Mouse (Mus musculus) stomach, embryonic 14.5 days (tissue): Measurements from ENCODE around the gene Zeb2. TPM values are rescaled to one million over a fixed set of nuclear protein-coding genes. Genes with fewer than 3 reads are reported as not detected.

Experiments used
- ATAC-seq: fragments of 200-750 bp; cut with Nextera tagmentation; 2 replicates; pipeline ENCODE4 v1.8.0; 2017; ENCODE audit warnings: low read depth, moderate TSS enrichment; ENCODE audit not compliant: insufficient number of reproducible peaks, insufficient read depth, low FRiP score
- H3K27ac ChIP-seq: fragments of 300-500 bp; sonication (generic); 2 replicates; pipeline ENCODE4 v1.5.1; 2014; ENCODE audit warnings: mild to moderate bottlenecking, low read length, moderate library complexity, mixed read lengths
- H3K27me3 ChIP-seq: fragments of 300-500 bp; sonication (generic); 2 replicates; pipeline ENCODE4 v1.6.1; 2014; ENCODE audit warnings: low read length, control low read depth, mixed read lengths; ENCODE audit not compliant: control insufficient read depth, insufficient read depth
- H3K36me3 ChIP-seq: fragments of 300-500 bp; sonication (generic); 2 replicates; pipeline ENCODE4 v1.6.1; 2014; ENCODE audit warnings: mild to moderate bottlenecking, control low read depth, low read length, moderate library complexity, mixed read lengths; ENCODE audit not compliant: control insufficient read depth, insufficient read depth
- H3K4me1 ChIP-seq: fragments of 300-500 bp; sonication (generic); 2 replicates; pipeline ENCODE4 v1.6.1; 2014; ENCODE audit warnings: low read length, control low read depth, mixed read lengths; ENCODE audit not compliant: control insufficient read depth, insufficient read depth
- H3K4me2 ChIP-seq: fragments of 300-500 bp; sonication (generic); replicated peaks from 2 replicates; pipeline ENCODE4 v1.6.1; 2014; ENCODE audit warnings: low read depth, low read length, control low read depth
- H3K4me3 ChIP-seq: fragments of 300-500 bp; sonication (generic); 2 replicates; pipeline ENCODE4 v1.5.1; 2014; ENCODE audit warnings: low read depth, low read length, control low read depth
- H3K9ac ChIP-seq: fragments of 300-500 bp; sonication (generic); replicated peaks from 2 replicates; pipeline ENCODE4 v1.6.1; 2014; ENCODE audit warnings: low read depth, mild to moderate bottlenecking, control low read depth, low read length, moderate library complexity, mixed read lengths
- H3K9me3 ChIP-seq: fragments of 300-500 bp; sonication (generic); 2 replicates; pipeline ENCODE4 v1.6.1; 2016; ENCODE audit warnings: low read depth, low read length, control low read depth; ENCODE audit not compliant: control insufficient read depth
- WGBS: fragments of 180-500 bp; shearing (Covaris S2); extraction: QIAGEN DNeasy Blood & Tissue Kit; methylation state at CpG from one replicate; pipeline ENCODE4 v1.1.7; 2014; 5-methylcytosine and 5-hydroxymethylcytosine counted together
- polyA plus RNA-seq: library from polyadenylated mRNA; unstranded; fragments of >200 nt; fragmentation: Nextera tagmentation; extraction: Ambion mirVana; gene quantifications from 2 replicates; pipeline ENCODE4 v1.2.1, GENCODE M21; 2014

The Zeb2 gene
- polyA plus RNA-seq, 1 experiment from 2014 or later = 73.2 TPM

DNA sequence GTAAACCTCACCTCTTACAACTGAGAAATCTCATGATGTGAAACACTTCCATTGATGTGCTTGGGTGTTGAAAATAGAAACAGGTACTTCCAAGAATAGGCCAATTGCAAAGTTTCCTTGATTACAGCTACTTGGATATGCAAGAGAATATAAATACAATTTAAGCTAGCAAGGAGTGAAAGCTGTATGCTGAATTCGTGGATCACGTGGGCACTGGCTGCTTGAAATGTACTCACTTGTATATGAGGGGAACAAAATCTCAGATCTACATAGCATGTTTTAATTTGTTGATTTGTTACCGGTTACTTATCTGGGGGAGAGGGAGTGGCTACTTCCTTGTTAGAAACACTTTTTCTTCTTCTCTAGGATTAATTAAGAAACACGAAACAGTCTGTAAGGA lies 18.1 kb downstream of the Zeb2 start:
- Histone ChIP-seq H3K36me3 (peaks cover 8% of the 10 kb centered on the region), H3K4me3 (no peak overlapping the region), H3K4me2 (no peak overlapping the region), H3K9me3 (no peaks in the 10 kb centered on the region), H3K4me1 (peaks cover 36% of the 10 kb centered on the region), H3K9ac (no peak overlapping the region), H3K27ac (no peak overlapping the region), H3K27me3 (no peaks in the 10 kb centered on the region)
- 76% methylated on average over 4 of the region's 4 CpGs for WGBS
- no peak for ATAC-seq

DNA sequence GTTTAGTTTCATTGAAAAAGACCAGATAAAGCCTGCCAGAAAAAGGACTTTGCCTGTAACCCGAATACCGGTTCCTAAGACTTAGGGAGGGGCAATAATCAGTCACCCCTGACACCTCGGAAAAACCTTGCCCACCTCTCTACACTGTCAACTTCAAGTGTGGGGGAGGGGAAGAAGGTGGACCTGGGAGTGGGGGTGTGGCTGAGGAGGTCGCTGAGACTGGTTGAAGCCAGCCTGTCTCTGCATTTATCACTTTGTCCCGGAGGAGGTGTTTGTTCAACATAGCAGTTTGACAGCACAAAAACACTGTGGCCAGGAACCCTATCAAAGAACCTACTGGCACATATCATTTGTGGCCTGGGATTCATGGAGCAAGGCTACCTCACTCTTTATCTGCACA lies 19.2 kb downstream of the Zeb2 start:
- Histone ChIP-seq H3K9ac (no peak overlapping the region), H3K9me3 (no peaks in the 10 kb centered on the region), H3K27me3 (no peaks in the 10 kb centered on the region), H3K27ac (no peak overlapping the region), H3K4me3 (no peak overlapping the region), H3K4me1 (peaks cover 34% of the 10 kb centered on the region), H3K36me3 (peaks cover 13% of the 10 kb centered on the region), H3K4me2 (no peak overlapping the region)
- 0 out of 2 replicates have a peak, but pooled peaks have one; percentile 57 for ATAC-seq
- WGBS = 12% methylated on average over 5 of the region's 5 CpGs

DNA sequence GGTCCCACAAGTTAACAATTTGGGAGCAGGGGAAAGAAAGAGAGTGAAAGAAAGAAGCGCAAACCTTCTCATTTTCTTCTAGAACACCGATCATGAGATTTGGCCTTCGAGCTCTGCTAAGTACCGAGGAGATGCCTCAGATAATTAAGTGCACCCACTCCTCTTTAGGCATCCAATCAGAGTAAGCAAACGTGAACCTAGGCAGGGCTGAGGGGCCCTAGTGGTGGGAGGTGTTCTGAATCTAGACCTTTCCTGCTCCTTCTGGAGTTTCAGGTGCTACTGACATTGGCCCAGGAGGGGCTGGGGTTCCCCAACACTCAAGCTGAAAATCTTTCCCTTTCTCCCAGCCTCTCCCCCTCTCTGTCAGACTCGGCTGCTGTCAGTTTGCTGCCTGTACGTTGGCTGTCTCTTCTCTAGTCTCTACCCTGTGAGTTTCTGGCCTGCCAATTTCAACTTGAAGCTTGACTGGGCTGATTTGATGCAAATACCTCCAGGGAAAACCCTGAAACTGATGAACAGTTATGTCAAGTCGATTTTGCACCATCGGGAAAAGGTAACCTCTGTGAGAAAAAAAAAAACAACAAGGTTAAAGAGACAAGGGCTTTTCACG lies 20.5 kb downstream of the Zeb2 start:
- Histone ChIP-seq H3K4me1 (peaks cover 28% of the 10 kb centered on the region), H3K4me2 (no peak overlapping the region), H3K9me3 (no peaks in the 10 kb centered on the region), H3K27ac (peak overlapping the region; percentile 52; the same call in 1 of the 2 replicates), H3K9ac (no peak overlapping the region), H3K27me3 (no peaks in the 10 kb centered on the region), H3K4me3 (no peak overlapping the region), H3K36me3 (peaks cover 14% of the 10 kb centered on the region)
- ATAC-seq = no peak
- WGBS = 46% methylated on average over 10 of the region's 10 CpGs

DNA sequence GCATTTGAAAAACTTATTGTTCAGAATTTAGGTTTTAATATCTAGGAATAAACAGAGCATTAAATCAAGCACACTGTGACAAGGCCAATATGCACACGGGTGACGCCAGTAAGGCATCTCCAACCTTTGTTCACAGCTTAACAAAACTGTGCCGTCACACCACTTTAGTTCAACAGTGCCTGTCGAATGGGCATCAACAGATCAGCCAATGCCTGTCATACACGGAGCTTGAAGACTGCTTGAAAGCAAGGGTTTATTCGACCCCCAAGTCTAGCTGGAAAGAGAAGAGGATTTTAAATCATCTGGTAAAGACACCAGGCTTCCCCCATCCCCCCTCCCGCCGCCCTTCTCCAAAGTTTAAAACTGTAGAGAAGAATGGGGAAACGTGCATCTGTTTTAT lies 21.4 kb downstream of the Zeb2 start:
- no peak for ATAC-seq
- Histone ChIP-seq H3K4me3 (no peak overlapping the region), H3K4me2 (no peak overlapping the region), H3K36me3 (peaks cover 16% of the 10 kb centered on the region), H3K9me3 (no peaks in the 10 kb centered on the region), H3K27ac (peak overlapping the region; percentile 39; the same call in 1 of the 2 replicates), H3K9ac (no peak overlapping the region), H3K27me3 (no peaks in the 10 kb centered on the region), H3K4me1 (peaks cover 20% of the 10 kb centered on the region)
- WGBS = 41% methylated on average over 9 of the region's 9 CpGs

DNA sequence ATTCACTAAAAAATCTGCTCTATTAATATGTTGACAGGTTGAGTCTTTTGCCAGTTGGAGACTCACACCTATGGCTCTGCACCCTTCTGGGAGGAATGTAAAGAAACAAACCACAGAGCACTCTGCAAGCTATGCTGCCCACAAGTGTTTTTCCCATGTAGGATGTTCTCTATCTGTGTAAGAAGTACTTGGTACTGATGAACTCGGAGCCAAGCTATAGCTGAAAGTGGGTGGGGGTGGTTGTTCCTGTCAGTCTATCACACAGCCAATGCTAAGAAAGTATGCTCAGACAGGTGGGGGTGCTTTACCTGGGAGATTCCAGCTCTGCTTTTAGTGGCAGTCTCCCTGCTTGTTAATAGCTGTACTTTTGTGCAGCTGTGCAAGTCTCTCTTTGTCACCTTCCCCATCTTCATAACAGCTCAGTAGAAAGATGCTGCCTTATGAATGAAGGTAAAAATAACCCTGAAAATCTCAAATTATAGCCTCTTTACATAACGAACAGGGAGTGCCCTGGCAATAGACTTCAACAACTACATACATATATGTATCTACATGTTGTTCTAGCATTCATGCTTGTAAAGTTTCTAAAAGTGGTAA lies 22.7 kb downstream of the Zeb2 start:
- H3K9ac ChIP-seq = no peak overlapping the region
- H3K4me2 ChIP-seq = no peak overlapping the region
- no peaks in the 10 kb centered on the region for H3K9me3 ChIP-seq
- ATAC-seq = no peak
- H3K4me1 ChIP-seq = peaks cover 14% of the 10 kb centered on the region
- peaks cover 20% of the 10 kb centered on the region for H3K36me3 ChIP-seq
- H3K27ac ChIP-seq = no peak overlapping the region
- H3K27me3 ChIP-seq = no peaks in the 10 kb centered on the region
- no peak overlapping the region for H3K4me3 ChIP-seq
- 63% methylated on average over 2 of the region's 2 CpGs for WGBS

DNA sequence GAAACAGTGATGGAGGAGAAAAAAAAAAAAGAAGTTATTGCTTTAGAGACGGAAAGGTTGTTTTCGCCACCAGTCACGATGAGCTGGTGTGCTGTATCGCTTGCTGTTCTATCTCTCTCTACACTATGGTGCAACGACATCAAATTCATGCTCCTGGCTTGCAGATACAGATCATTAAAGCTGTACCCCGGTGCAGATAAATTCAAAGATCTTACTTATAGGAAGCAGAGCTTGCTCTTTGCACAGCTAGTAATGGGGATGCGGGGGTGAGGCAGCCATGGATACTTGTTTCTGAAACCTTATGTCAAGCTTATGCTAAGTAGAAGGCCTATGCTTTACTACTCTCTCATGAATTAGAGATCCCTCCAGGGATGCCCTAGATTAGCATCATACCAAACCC lies 23.7 kb downstream of the Zeb2 start:
- H3K27me3 ChIP-seq = no peaks in the 10 kb centered on the region
- H3K9ac ChIP-seq = no peak overlapping the region
- no peak overlapping the region for H3K4me2 ChIP-seq
- peaks cover 23% of the 10 kb centered on the region for H3K36me3 ChIP-seq
- H3K4me3 ChIP-seq = no peak overlapping the region
- peaks cover 12% of the 10 kb centered on the region for H3K4me1 ChIP-seq
- H3K27ac ChIP-seq = no peak overlapping the region
- no peak for ATAC-seq
- H3K9me3 ChIP-seq = no peaks in the 10 kb centered on the region
- 94% methylated on average over 7 of the region's 7 CpGs for WGBS

DNA sequence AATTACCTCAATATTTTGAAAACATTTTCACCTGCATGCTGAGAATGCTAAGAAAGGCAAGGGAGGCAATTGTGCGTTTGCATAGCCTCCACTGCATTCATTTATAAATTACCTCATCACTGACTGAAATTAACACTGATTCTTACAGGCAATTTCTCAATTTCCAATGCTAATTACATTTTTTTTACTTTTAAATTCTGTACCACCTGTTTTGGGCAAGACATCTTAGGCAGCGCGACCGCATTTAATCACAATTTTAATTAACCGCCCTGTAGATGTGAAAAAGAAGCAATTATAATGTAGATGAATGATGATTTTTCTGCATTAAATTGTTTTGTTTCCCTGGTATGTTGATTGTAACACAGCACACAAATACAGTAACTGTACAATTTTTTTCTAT lies 24.5 kb downstream of the Zeb2 start:
- H3K27me3 ChIP-seq = no peaks in the 10 kb centered on the region
- H3K4me1 ChIP-seq = peaks cover 17% of the 10 kb centered on the region
- no peak overlapping the region for H3K4me3 ChIP-seq
- no peaks in the 10 kb centered on the region for H3K9me3 ChIP-seq
- no peak for ATAC-seq
- H3K27ac ChIP-seq = no peak overlapping the region
- peaks cover 23% of the 10 kb centered on the region for H3K36me3 ChIP-seq
- WGBS = 96% methylated on average over 5 of the region's 5 CpGs
- H3K4me2 ChIP-seq = no peak overlapping the region
- no peak overlapping the region for H3K9ac ChIP-seq

DNA sequence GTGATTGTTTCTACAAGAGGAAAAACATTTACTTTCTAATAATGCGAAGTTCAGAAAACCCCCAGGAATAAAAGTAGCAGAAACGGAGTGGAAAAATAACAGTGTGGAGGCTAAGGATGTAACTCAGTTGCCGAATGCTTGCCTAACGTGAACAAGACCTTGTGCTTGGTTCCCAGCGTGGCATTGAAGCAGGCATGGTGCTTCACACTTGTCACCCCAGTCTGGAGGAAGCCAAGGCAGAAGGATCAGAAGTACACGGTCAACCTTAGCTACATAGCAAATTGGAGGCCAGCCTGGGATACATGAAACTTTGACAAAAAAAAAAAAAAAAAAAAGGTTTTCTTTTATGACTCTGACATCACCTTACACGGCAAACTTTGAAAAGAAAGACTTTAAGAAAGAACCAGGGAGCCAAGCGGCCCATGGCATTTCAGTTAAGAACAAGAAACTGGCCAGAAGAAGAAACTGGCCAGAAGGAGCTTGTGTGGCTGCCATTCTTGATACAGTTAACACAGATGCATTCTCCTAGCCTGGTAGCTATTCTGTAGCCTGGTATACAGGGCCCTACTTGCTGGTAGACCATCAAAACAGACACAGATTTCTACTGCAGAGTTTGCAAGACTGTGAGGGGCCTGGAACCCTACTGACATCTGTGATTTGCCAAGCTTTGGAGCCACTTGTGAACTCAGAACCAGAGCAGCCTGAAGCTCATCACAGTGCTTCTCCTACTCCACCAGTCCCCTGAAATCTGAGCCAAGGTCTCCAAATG lies 26.5 kb downstream of the Zeb2 start:
- 93% methylated on average over 8 of the region's 8 CpGs for WGBS
- Histone ChIP-seq H3K4me1 (peaks cover 6% of the 10 kb centered on the region; the same call in 1 of the 2 replicates), H3K4me2 (no peak overlapping the region), H3K27ac (no peak overlapping the region), H3K9ac (no peak overlapping the region), H3K9me3 (no peaks in the 10 kb centered on the region), H3K4me3 (no peak overlapping the region), H3K36me3 (peaks cover 23% of the 10 kb centered on the region), H3K27me3 (no peaks in the 10 kb centered on the region)
- ATAC-seq = no peak
